Mouse (Mus musculus) E14TG2a.4 (cell line): ENCODE results near the gene Stoml1.

Experiments
- CTCF ChIP-seq: conservative IDR thresholded peaks from 2 replicates; pipeline ENCODE4 v1.5.1; 2014; ENCODE audit warnings: low read length
- NANOG ChIP-seq: IDR thresholded peaks from 2 replicates; pipeline ENCODE4 v1.6.1; 2014; ENCODE audit warnings: borderline replicate concordance, low read length, mixed read lengths
- POU5F1 ChIP-seq: IDR thresholded peaks from 2 replicates; pipeline ENCODE4 v1.6.1; 2014; ENCODE audit warnings: low read length, borderline replicate concordance

DNA sequence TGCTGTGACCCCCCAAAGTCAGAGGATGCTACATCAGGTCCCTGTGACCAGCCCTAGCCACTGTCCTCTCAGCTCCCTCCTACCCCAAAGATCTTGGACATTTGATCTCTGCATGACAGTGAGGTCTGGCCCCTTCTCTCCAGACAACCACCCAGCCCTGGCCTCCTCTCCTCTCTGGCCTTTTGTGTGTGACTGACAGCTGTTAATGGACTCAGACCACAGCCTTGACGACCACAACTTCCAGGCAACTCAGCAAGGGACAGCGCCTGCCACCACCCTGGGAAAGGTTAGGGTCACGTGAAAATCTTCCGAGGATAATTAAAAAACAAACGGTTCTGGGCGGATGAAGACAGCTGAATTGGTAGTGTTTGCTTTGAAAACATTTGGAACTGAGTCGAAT, 41.6 kb downstream of the Stoml1 start:
- TF ChIP-seq CTCF = no peak
- TF ChIP-seq POU5F1 = no peak
- no peak for TF ChIP-seq NANOG
